Mouse (Mus musculus): ENCODE measurements around the gene Dgkk. TPM values are rescaled to one million over a fixed set of nuclear protein-coding genes. Genes with fewer than 3 reads are reported as not detected.
"Not testable (repeated sequence)": the region's sequence is repeated elsewhere in the genome, so short reads cannot be mapped to it uniquely, and the experiment has no call there.

Gene Dgkk
- total RNA-seq (2012; rRNA removed) (not detected in 2 replicates), total RNA-seq (2014; rRNA removed) (0.03 TPM in 1 of 2 replicates, not detected in the other), polyA plus RNA-seq (2012; ENCODE audit: insufficient read length, low read depth) (not detected in 2 replicates)

- H3K4me2 ChIP-seq (ENCODE audit: insufficient read depth, low read depth, poor library complexity, severe bottlenecking); H3K36me3 ChIP-seq (replicated peaks in 1 of 2; ENCODE audit: control insufficient read depth in 1 of 2, insufficient read depth in 1 of 2, low read length in 1 of 2); H3K4me1 ChIP-seq (ENCODE audit: control insufficient read depth in 1 of 2, insufficient read depth in 2 of 2); in situ Hi-C loops (cut with MboI; ENCODE audit: low pct_ligation_motif_present, low pct_unique_long_range_greater_than_20kb, low sequenced_read_pairs); H3K9me3 ChIP-seq (replicated peaks; ENCODE audit: low read length); H3K4me3 ChIP-seq (replicated peaks in 1 of 3; ENCODE audit: low read depth in 2 of 3, low read length in 2 of 3, poor library complexity in 1 of 3); H3K27me3 ChIP-seq (replicated peaks); DNase-seq (ENCODE audit: extremely low read depth); H3K79me2 ChIP-seq (replicated peaks; ENCODE audit: control insufficient read depth, extremely low read depth, insufficient read depth, poor library complexity, severe bottlenecking); H3K9ac ChIP-seq (ENCODE audit: insufficient read depth, low read depth); H3K27ac ChIP-seq (ENCODE audit: insufficient read depth, low read depth); dilution Hi-C loops (cut with MboI; ENCODE audit: extremely low pct_ligation_motif_present, extremely low pct_unique_long_range_greater_than_20kb, low sequenced_read_pairs): not testable (repeated sequence)
These were observed at the start of gene Dgkk for GRCm38 (mm10) chrX:6779006-6779405. Gene Dgkk (plus strand): TSS chrX:6779306.

GRCm38 (mm10) chrX:6733998-6734397, 45.1 kb upstream of the Dgkk start:
- H3K27ac ChIP-seq (ENCODE audit: insufficient read depth, low read depth), result no peak overlapping the region
- in situ Hi-C loops (cut with MboI; ENCODE audit: low pct_ligation_motif_present, low pct_unique_long_range_greater_than_20kb, low sequenced_read_pairs) (no loop called here), dilution Hi-C loops (cut with MboI; ENCODE audit: extremely low pct_ligation_motif_present, extremely low pct_unique_long_range_greater_than_20kb, low sequenced_read_pairs) (no loop called here)
- TF ChIP-seq CHD1 (IDR thresholded peaks at IDR 0.05; ENCODE audit: low read depth, low read length), result no peak
- H3K27me3 ChIP-seq (replicated peaks), result no peaks in the 10 kb centered on the region
- H3K4me1 ChIP-seq (ENCODE audit: control insufficient read depth in 1 of 2, insufficient read depth in 2 of 2), result no peaks in the 10 kb centered on the region
- H3K4me2 ChIP-seq (ENCODE audit: insufficient read depth, low read depth, poor library complexity, severe bottlenecking), result no peak overlapping the region
- H3K9me3 ChIP-seq (replicated peaks; ENCODE audit: low read length), result no peaks in the 10 kb centered on the region
- DNase-seq (ENCODE audit: extremely low read depth), result no peak
- no peaks in the 10 kb centered on the region for H3K79me2 ChIP-seq (replicated peaks; ENCODE audit: control insufficient read depth, extremely low read depth, insufficient read depth, poor library complexity, severe bottlenecking)
- H3K4me3 ChIP-seq (replicated peaks in 1 of 3; ENCODE audit: low read depth in 2 of 3, low read length in 2 of 3, poor library complexity in 1 of 3), result no peak overlapping the region
- H3K36me3 ChIP-seq (replicated peaks in 1 of 2; ENCODE audit: control insufficient read depth in 1 of 2, insufficient read depth in 1 of 2, low read length in 1 of 2), result no peaks in the 10 kb centered on the region
- no peak overlapping the region for H3K9ac ChIP-seq (ENCODE audit: insufficient read depth, low read depth)

GRCm38 (mm10) chrX:6750714-6751113, 28.4 kb upstream of the Dgkk start:
- dilution Hi-C loops (cut with MboI; ENCODE audit: extremely low pct_ligation_motif_present, extremely low pct_unique_long_range_greater_than_20kb, low sequenced_read_pairs), result no loop called here
- Histone ChIP-seq H3K27ac (ENCODE audit: insufficient read depth, low read depth) (no peak overlapping the region; the same call in 1 of the 2 replicates), H3K4me1 (ENCODE audit: control insufficient read depth in 1 of 2, insufficient read depth in 2 of 2) (peaks cover 3 to 11% of the 10 kb centered on the region in 2 experiments; a peak in 2 of 4 replicates), H3K9ac (ENCODE audit: insufficient read depth, low read depth) (no peak overlapping the region), H3K27me3 (replicated peaks) (no peaks in the 10 kb centered on the region), H3K9me3 (replicated peaks; ENCODE audit: low read length) (no peaks in the 10 kb centered on the region), H3K4me2 (ENCODE audit: insufficient read depth, low read depth, poor library complexity, severe bottlenecking) (peak overlapping the region; percentile 13; the same call in 1 of the 2 replicates), H3K36me3 (replicated peaks in 1 of 2; ENCODE audit: control insufficient read depth in 1 of 2, insufficient read depth in 1 of 2, low read length in 1 of 2) (no peaks in the 10 kb centered on the region), H3K4me3 (replicated peaks in 1 of 3; ENCODE audit: low read depth in 2 of 3, low read length in 2 of 3, poor library complexity in 1 of 3) (no peak overlapping the region), H3K79me2 (replicated peaks; ENCODE audit: control insufficient read depth, extremely low read depth, insufficient read depth, poor library complexity, severe bottlenecking) (no peaks in the 10 kb centered on the region)
- in situ Hi-C loops (cut with MboI; ENCODE audit: low pct_ligation_motif_present, low pct_unique_long_range_greater_than_20kb, low sequenced_read_pairs), result no loop called here
- peak; percentile 49 for DNase-seq (ENCODE audit: extremely low read depth)
- TF ChIP-seq EP300 (IDR thresholded peaks at IDR 0.05; ENCODE audit: low read length) (peak; percentile 99), ELF1 (IDR thresholded peaks at IDR 0.05; ENCODE audit: low read depth, low read length) (no peak), CHD2 (IDR thresholded peaks at IDR 0.05; ENCODE audit: low read length) (peak; percentile 83), USF2 (conservative IDR thresholded peaks at IDR 0.05; ENCODE audit: low read depth, low read length) (no peak), CHD1 (IDR thresholded peaks at IDR 0.05; ENCODE audit: low read depth, low read length) (no peak), MYC (IDR thresholded peaks at IDR 0.05; ENCODE audit: low read depth, low read length) (no peak), SMC3 (IDR thresholded peaks at IDR 0.05; ENCODE audit: low read depth, low read length) (peak; percentile 12; the same call in 1 of the 2 replicates), IRF4 (IDR thresholded peaks at IDR 0.05; ENCODE audit: low read depth, low read length) (peak; percentile 95), TCF12 (IDR thresholded peaks at IDR 0.05; ENCODE audit: low read depth, low read length) (peak; percentile 84), ZC3H11A (IDR thresholded peaks at IDR 0.05; ENCODE audit: low read depth, low read length) (no peak), E2F4 (IDR thresholded peaks at IDR 0.05; ENCODE audit: insufficient replicate concordance, low read depth, low read length) (no peak), BHLHE40 (IDR thresholded peaks at IDR 0.05; ENCODE audit: low read depth, low read length) (peak; percentile 55), PAX5 (IDR thresholded peaks at IDR 0.05; ENCODE audit: low read length) (no peak), RCOR1 (conservative IDR thresholded peaks at IDR 0.05; ENCODE audit: low read depth, low read length) (peak; percentile 94), ZNF384 (IDR thresholded peaks at IDR 0.05; ENCODE audit: low read depth, low read length) (peak; percentile 57), MAFK (IDR thresholded peaks at IDR 0.05; ENCODE audit: insufficient replicate concordance, low read length) (peak; percentile 65; the same call in 1 of the 2 replicates), JUN (IDR thresholded peaks at IDR 0.05; ENCODE audit: insufficient read depth, low read depth, low read length) (peak; percentile 92), POLR2AphosphoS2 (IDR thresholded peaks at IDR 0.05; ENCODE audit: low read depth, low read length) (no peak), HCFC1 (IDR thresholded peaks at IDR 0.05; ENCODE audit: low read depth, low read length) (no peak), MAX (IDR thresholded peaks at IDR 0.05; ENCODE audit: low read length) (no peak), UBTF (IDR thresholded peaks at IDR 0.05; ENCODE audit: low read depth, low read length) (no peak), GABPA (IDR thresholded peaks at IDR 0.05; ENCODE audit: insufficient replicate concordance, low read depth, low read length) (no peak), ETS1 (conservative IDR thresholded peaks at IDR 0.05; ENCODE audit: low read depth, low read length) (peak; percentile 79), JUND (conservative IDR thresholded peaks at IDR 0.05; ENCODE audit: low read depth, low read length) (peak; percentile 89), NRF1 (IDR thresholded peaks at IDR 0.05; ENCODE audit: low read depth, low read length) (no peak), MEF2A (IDR thresholded peaks at IDR 0.05; ENCODE audit: borderline replicate concordance, low read depth, low read length) (peak; percentile 90)
